Mouse (Mus musculus) heart, embryonic 16.5 days (tissue): ENCODE measurements around the gene Hnrnpm. TPM values are rescaled to one million over a fixed set of nuclear protein-coding genes. Genes with fewer than 3 reads are reported as not detected.
"Not testable (repeated sequence)": the region's sequence is repeated elsewhere in the genome, so short reads cannot be mapped to it uniquely, and the experiment has no call there.

Experiments used
- ATAC-seq: fragments of 200-750 bp; cut with Nextera tagmentation; replicated peaks from 2 replicates; pipeline ENCODE4 v1.8.0; 2017; ENCODE audit warnings: moderate number of reproducible peaks; ENCODE audit not compliant: insufficient read depth, low FRiP score; ENCODE audit errors: extremely low read depth
- H3K27ac ChIP-seq: fragments of 300-500 bp; sonication (generic); 2 replicates; pipeline ENCODE4 v1.5.1; 2014; ENCODE audit warnings: mild to moderate bottlenecking, low read length, control low read depth, moderate library complexity
- H3K27me3 ChIP-seq: fragments of 300-500 bp; sonication (generic); 2 replicates; pipeline ENCODE4 v1.6.1; 2014; ENCODE audit warnings: low read length, mixed read lengths; ENCODE audit not compliant: control insufficient read depth, insufficient read depth
- H3K36me3 ChIP-seq: fragments of 300-500 bp; sonication (generic); 2 replicates; pipeline ENCODE4 v1.6.1; 2014; ENCODE audit not compliant: control insufficient read depth, insufficient read depth
- H3K4me1 ChIP-seq: fragments of 300-500 bp; sonication (generic); 2 replicates; pipeline ENCODE4 v1.6.1; 2014; ENCODE audit warnings: low read length, mixed read lengths; ENCODE audit not compliant: control insufficient read depth, insufficient read depth
- H3K4me2 ChIP-seq: fragments of 300-500 bp; sonication (generic); 2 replicates; pipeline ENCODE4 v1.6.1; 2014; ENCODE audit warnings: low read depth, mild to moderate bottlenecking, control low read depth, low read length
- H3K4me3 ChIP-seq: fragments of 300-500 bp; sonication (generic); 2 replicates; pipeline ENCODE4 v1.5.1; 2014; ENCODE audit warnings: mild to moderate bottlenecking, control low read depth, low read length
- H3K9ac ChIP-seq: fragments of 300-500 bp; sonication (generic); 2 replicates; pipeline ENCODE4 v1.6.1; 2014; ENCODE audit warnings: low read length, control low read depth
- H3K9me3 ChIP-seq: fragments of 300-500 bp; sonication (generic); replicated peaks from 2 replicates; pipeline ENCODE4 v1.6.1; 2016; ENCODE audit warnings: low read length; ENCODE audit not compliant: control insufficient read depth
- WGBS: fragments of 180-500 bp; shearing (Covaris S2); extraction: QIAGEN DNeasy Blood & Tissue Kit; methylation state at CpG from one replicate; pipeline ENCODE4 v1.1.7; 2014; 5-methylcytosine and 5-hydroxymethylcytosine counted together
- polyA plus RNA-seq: library from polyadenylated mRNA; unstranded; fragments of >200 nt; fragmentation: Nextera tagmentation; extraction: Ambion mirVana; gene quantifications from 2 replicates; pipeline ENCODE4 v1.2.1, GENCODE M21; 2015

Hnrnpm gene
- polyA plus RNA-seq, 1 experiment from 2014 or later, result 225 TPM

DNA sequence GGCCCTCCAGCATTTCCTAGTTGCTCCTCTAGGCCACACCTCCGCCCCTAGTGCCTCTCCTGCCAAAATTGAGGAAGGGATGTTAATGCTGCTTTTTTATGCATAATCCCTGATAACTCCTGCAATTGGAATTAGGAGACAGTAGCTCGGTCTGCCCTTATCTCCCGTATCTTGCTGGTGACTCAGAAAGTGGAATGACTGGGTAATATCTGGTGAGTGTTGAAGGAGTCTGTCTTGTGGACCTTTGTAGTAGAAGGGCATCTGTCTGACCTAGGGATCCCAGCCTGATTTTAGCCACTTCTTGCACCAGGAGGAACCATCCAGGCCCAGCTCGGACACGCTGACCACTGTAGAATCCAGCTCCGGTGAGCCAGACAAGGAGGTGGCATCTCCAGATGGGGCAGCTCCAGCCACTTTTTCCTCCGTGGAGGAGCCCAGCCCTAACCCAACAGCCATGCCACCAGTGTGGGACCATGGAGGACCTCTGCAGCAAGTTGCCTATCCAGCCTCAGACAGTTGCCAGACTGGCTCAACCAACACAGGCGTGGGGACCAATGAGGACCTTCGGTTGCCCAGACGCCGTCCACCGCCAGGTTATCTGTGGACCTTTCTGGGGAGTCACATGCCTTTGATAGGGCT lies 57.1 kb downstream of the Hnrnpm start:
- Histone ChIP-seq H3K4me3 (peak overlapping the region; percentile 71), H3K4me2 (peak overlapping the region; percentile 81), H3K4me1 (peaks cover 14% of the 10 kb centered on the region), H3K9me3 (no peaks in the 10 kb centered on the region), H3K27ac (peak overlapping the region; percentile 97), H3K9ac (peak overlapping the region; percentile 85), H3K36me3 (peaks cover 14% of the 10 kb centered on the region; the same call in 1 of the 2 replicates), H3K27me3 (no peaks in the 10 kb centered on the region)
- ATAC-seq, result peak; percentile 14; the same call in 1 of the 2 replicates
- WGBS, result 48% methylated on average over 12 of the region's 12 CpGs

GRCm38 (mm10) chr17:33628621-33629486 lies 57.8 kb downstream of the Hnrnpm start, which contains the start of gene Zfp414:
Gene Zfp414 (plus strand): TSS chr17:33629090.
- peak; percentile 98 for ATAC-seq
- peak within 1 kb of the TSS; percentile 97 for H3K27ac ChIP-seq
- no peaks in the 10 kb centered on the region for H3K9me3 ChIP-seq
- H3K27me3 ChIP-seq, result no peaks in the 10 kb centered on the region
- H3K4me3 ChIP-seq, result peak within 1 kb of the TSS; percentile 71
- peaks cover 14% of the 10 kb centered on the region; the same call in 1 of the 2 replicates for H3K36me3 ChIP-seq
- H3K9ac ChIP-seq, result peak within 1 kb of the TSS; percentile 85
- H3K4me2 ChIP-seq, result peak within 1 kb of the TSS; percentile 81
- WGBS, result 3% methylated on average over 34 of the region's 35 CpGs
- H3K4me1 ChIP-seq, result peaks cover 14% of the 10 kb centered on the region

- no peak overlapping the region for H3K4me3 ChIP-seq
- H3K4me2 ChIP-seq, result no peak overlapping the region
- no peaks in the 10 kb centered on the region for H3K9me3 ChIP-seq
- peaks cover 14% of the 10 kb centered on the region for H3K4me1 ChIP-seq
- peaks cover 12% of the 10 kb centered on the region; the same call in 1 of the 2 replicates for H3K36me3 ChIP-seq
- no peak overlapping the region for H3K27ac ChIP-seq
- ATAC-seq, result no peak
- H3K27me3 ChIP-seq, result no peaks in the 10 kb centered on the region
- H3K9ac ChIP-seq, result no peak overlapping the region
- WGBS, result 89% methylated on average over 3 of the region's 3 CpGs
These were observed 59.4 kb downstream of the Hnrnpm start for GRCm38 (mm10) chr17:33627281-33627680.

- H3K36me3 ChIP-seq, H3K27ac ChIP-seq, H3K4me3 ChIP-seq, ATAC-seq, H3K9ac ChIP-seq, H3K4me1 ChIP-seq, H3K27me3 ChIP-seq, H3K4me2 ChIP-seq, H3K9me3 ChIP-seq: not testable (repeated sequence)
- 78% methylated on average over 5 of the region's 5 CpGs for WGBS
These were observed 72.9 kb downstream of the Hnrnpm start for GRCm38 (mm10) chr17:33613726-33614125.

- Histone ChIP-seq H3K4me2 (no peak overlapping the region), H3K4me1 (no peaks in the 10 kb centered on the region), H3K4me3 (no peak overlapping the region), H3K27ac (no peak overlapping the region), H3K36me3 (no peaks in the 10 kb centered on the region), H3K9me3 (no peaks in the 10 kb centered on the region), H3K27me3 (no peaks in the 10 kb centered on the region), H3K9ac (no peak overlapping the region)
- ATAC-seq, result no peak
- WGBS, result 79% methylated on average over 7 of the region's 7 CpGs
These were observed 76.1 kb downstream of the Hnrnpm start for GRCm38 (mm10) chr17:33610548-33610947.

DNA sequence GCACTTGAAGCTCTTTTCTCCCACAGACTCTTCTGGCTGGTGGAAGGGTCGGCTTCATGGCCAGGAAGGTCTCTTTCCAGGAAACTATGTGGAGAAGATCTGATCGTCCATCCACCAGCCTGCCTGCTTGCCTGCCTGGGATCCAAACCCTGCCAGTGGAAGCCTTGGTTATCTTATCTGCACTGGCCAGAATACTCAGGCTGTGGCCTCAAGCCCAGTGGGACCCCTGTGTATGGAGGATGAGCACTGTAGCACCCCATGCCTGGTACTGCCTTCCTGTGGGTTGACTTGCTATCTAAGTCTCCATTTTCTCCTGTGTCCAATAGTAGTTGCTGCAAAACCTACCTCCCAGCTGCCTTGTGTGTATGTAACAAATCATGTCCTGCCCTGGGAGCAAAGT lies 79.4 kb downstream of the Hnrnpm start:
- no peak for ATAC-seq
- Histone ChIP-seq H3K9me3 (no peaks in the 10 kb centered on the region), H3K4me1 (no peaks in the 10 kb centered on the region), H3K36me3 (no peaks in the 10 kb centered on the region), H3K4me3 (no peak overlapping the region), H3K27me3 (no peaks in the 10 kb centered on the region), H3K4me2 (no peak overlapping the region), H3K9ac (no peak overlapping the region), H3K27ac (no peak overlapping the region)
- 56% methylated on average over 2 of the region's 2 CpGs for WGBS

DNA sequence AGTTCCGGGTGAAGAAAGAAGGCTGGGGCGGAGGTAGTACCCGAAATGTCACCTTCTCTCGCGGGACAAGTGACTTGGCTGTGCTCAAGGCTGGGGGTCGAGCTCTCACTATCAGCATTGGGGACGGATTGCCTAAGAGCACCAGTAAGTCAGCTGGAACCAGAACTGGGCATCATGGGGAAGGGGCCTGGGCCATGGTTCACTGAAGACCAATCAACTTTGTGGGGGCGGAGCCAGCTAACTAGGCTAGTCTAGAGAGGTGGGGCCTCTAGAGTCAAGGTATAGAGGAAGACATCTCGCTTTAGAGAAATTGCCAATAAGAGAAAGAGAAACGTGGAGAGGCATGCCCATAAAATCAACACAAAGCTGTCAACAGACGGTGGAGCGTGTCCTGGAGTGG lies 84.7 kb downstream of the Hnrnpm start:
- peaks cover 7% of the 10 kb centered on the region for H3K9me3 ChIP-seq
- no peak for ATAC-seq
- WGBS, result 80% methylated on average over 12 of the region's 12 CpGs
- H3K27ac ChIP-seq, result no peak overlapping the region
- no peak overlapping the region for H3K4me3 ChIP-seq
- no peak overlapping the region for H3K4me2 ChIP-seq
- H3K36me3 ChIP-seq, result no peaks in the 10 kb centered on the region
- no peaks in the 10 kb centered on the region for H3K4me1 ChIP-seq
- no peak overlapping the region for H3K9ac ChIP-seq
- no peaks in the 10 kb centered on the region for H3K27me3 ChIP-seq

DNA sequence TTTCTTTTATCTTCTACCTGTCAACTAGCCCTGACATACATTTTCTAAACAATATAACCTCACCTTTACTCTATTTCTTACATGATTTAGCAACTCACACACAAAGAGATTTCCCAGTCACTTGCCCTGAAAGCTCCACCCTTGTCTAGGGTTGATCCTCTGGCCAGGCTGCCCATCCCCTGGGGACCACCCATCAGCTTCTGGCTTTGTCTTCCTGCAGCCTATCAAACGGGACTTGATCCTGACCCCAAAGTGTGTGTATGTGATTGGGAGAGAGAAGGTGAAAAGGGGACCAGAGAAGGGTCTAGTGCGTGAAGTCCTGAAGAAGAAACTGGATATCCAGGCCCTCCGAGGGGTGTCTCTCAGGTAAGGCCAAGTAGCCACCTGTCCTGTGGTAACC lies 85.8 kb downstream of the Hnrnpm start:
- no peak overlapping the region for H3K4me2 ChIP-seq

More for the DNA sequence above, 85.8 kb downstream of the Hnrnpm start:
- Histone ChIP-seq H3K4me1 (no peaks in the 10 kb centered on the region), H3K27ac (no peak overlapping the region), H3K4me3 (no peak overlapping the region), H3K9ac (no peak overlapping the region), H3K9me3 (peaks cover 7% of the 10 kb centered on the region), H3K27me3 (no peaks in the 10 kb centered on the region), H3K36me3 (no peaks in the 10 kb centered on the region)
- ATAC-seq, result no peak
- WGBS, result 76% methylated on average over 3 of the region's 3 CpGs
